Mouse (Mus musculus) intestine, embryonic 14.5 days (tissue): ENCODE data around the gene Ccdc43. TPM values are rescaled to one million over a fixed set of nuclear protein-coding genes. Genes with fewer than 3 reads are reported as not detected.
A peak's percentile ranks its signal among the peaks of the same experiment; 100 is the strongest.
"Not testable (repeated sequence)": the region's sequence is repeated elsewhere in the genome, so short reads cannot be mapped to it uniquely, and the experiment has no call there.

Experiments
- ATAC-seq: fragments of 200-750 bp; cut with Nextera tagmentation; replicated peaks from 2 replicates; pipeline ENCODE4 v1.8.0; 2017; ENCODE audit warnings: low read depth, moderate number of reproducible peaks, moderate TSS enrichment, moderate library complexity; ENCODE audit not compliant: low FRiP score, low TSS enrichment
- DNase-seq: peaks from one replicate; pipeline ENCODE4 v3.0.0-alpha.2; 2018; ENCODE audit warnings: low spot score
- H3K27ac ChIP-seq: fragments of 300-500 bp; sonication (generic); 2 replicates; pipeline ENCODE4 v1.5.1; 2014; ENCODE audit warnings: low read depth, mild to moderate bottlenecking, control low read depth
- H3K27me3 ChIP-seq: fragments of 300-500 bp; sonication (generic); replicated peaks from 2 replicates; pipeline ENCODE4 v1.6.1; 2014; ENCODE audit warnings: low read length, control low read depth; ENCODE audit not compliant: control insufficient read depth, insufficient read depth
- H3K36me3 ChIP-seq: fragments of 300-500 bp; sonication (generic); 2 replicates; pipeline ENCODE4 v1.6.1; 2014; ENCODE audit warnings: low read length, control low read depth; ENCODE audit not compliant: control insufficient read depth, insufficient read depth
- H3K4me1 ChIP-seq: fragments of 300-500 bp; sonication (generic); replicated peaks from 2 replicates; pipeline ENCODE4 v1.6.1; 2014; ENCODE audit warnings: low read length, control low read depth, mixed read lengths; ENCODE audit not compliant: control insufficient read depth, insufficient read depth
- H3K4me2 ChIP-seq: fragments of 300-500 bp; sonication (generic); 2 replicates; pipeline ENCODE4 v1.6.1; 2014; ENCODE audit warnings: low read length
- H3K4me3 ChIP-seq: fragments of 300-500 bp; sonication (generic); 2 replicates; pipeline ENCODE4 v1.5.1; 2014; ENCODE audit warnings: low read depth, low read length, control low read depth, mixed read lengths
- H3K9ac ChIP-seq: fragments of 300-500 bp; sonication (generic); 2 replicates; pipeline ENCODE4 v1.6.1; 2014; ENCODE audit warnings: mild to moderate bottlenecking, low read length
- H3K9me3 ChIP-seq: fragments of 300-500 bp; sonication (generic); 2 replicates; pipeline ENCODE4 v1.6.1; 2016; ENCODE audit warnings: low read length, control low read depth; ENCODE audit not compliant: control insufficient read depth
- WGBS: fragments of 180-500 bp; shearing (Covaris S2); extraction: QIAGEN DNeasy Blood & Tissue Kit; methylation state at CpG from one replicate; pipeline ENCODE4 v1.1.7; 2014; 5-methylcytosine and 5-hydroxymethylcytosine counted together
- polyA plus RNA-seq: library from polyadenylated mRNA; unstranded; fragments of >200 nt; fragmentation: Nextera tagmentation; extraction: Ambion mirVana; gene quantifications from 2 replicates; pipeline ENCODE4 v1.2.1, GENCODE M21; 2014

Gene Ccdc43
- polyA plus RNA-seq, 1 experiment from 2014 or later: 43.6 TPM

- H3K27ac ChIP-seq: no peak overlapping the region
- H3K9ac ChIP-seq: no peak overlapping the region
- no peak overlapping the region for H3K4me3 ChIP-seq
- WGBS: 88% methylated on average over 6 of the region's 6 CpGs
- DNase-seq (no peak), ATAC-seq (no peak)
- H3K9me3 ChIP-seq: no peaks in the 10 kb centered on the region
- H3K36me3 ChIP-seq: no peaks in the 10 kb centered on the region
- H3K4me1 ChIP-seq: peaks cover 5% of the 10 kb centered on the region
- no peaks in the 10 kb centered on the region for H3K27me3 ChIP-seq
- no peak overlapping the region for H3K4me2 ChIP-seq
Measured at GRCm38 (mm10) chr11:102734961-102735360, 37.4 kb upstream of the Ccdc43 start.

- DNase-seq (no peak), ATAC-seq (no peak)
- H3K4me1 ChIP-seq: no peaks in the 10 kb centered on the region
- H3K4me3 ChIP-seq: no peak overlapping the region
- H3K4me2 ChIP-seq: no peak overlapping the region
- no peak overlapping the region for H3K9ac ChIP-seq
- no peak overlapping the region for H3K27ac ChIP-seq
- H3K27me3 ChIP-seq: no peaks in the 10 kb centered on the region
- WGBS: 76% methylated on average over 5 of the region's 5 CpGs
- no peaks in the 10 kb centered on the region for H3K9me3 ChIP-seq
- H3K36me3 ChIP-seq: no peaks in the 10 kb centered on the region
Measured at GRCm38 (mm10) chr11:102733146-102733545, 35.6 kb upstream of the Ccdc43 start.

GRCm38 (mm10) chr11:102731366-102731765, 33.8 kb upstream of the Ccdc43 start:
- H3K4me2 ChIP-seq: no peak overlapping the region

GRCm38 (mm10) chr11:102729835-102730234, 32.3 kb upstream of the Ccdc43 start:
- 82% methylated on average over 3 of the region's 3 CpGs for WGBS
- no peak for ATAC-seq
- H3K9ac ChIP-seq: no peak overlapping the region

More at GRCm38 (mm10) chr11:102731366-102731765, 33.8 kb upstream of the Ccdc43 start:
- Histone ChIP-seq H3K27ac (no peak overlapping the region), H3K27me3 (no peaks in the 10 kb centered on the region), H3K9me3 (no peaks in the 10 kb centered on the region), H3K36me3 (no peaks in the 10 kb centered on the region), H3K9ac (no peak overlapping the region), H3K4me1 (no peaks in the 10 kb centered on the region), H3K4me3 (no peak overlapping the region)
- ATAC-seq: no peak
- 79% methylated on average over 6 of the region's 6 CpGs for WGBS
- DNase-seq: no peak

GRCm38 (mm10) chr11:102728614-102729013, 31.0 kb upstream of the Ccdc43 start:
- H3K9ac ChIP-seq: no peak overlapping the region
- no peaks in the 10 kb centered on the region for H3K4me1 ChIP-seq
- H3K9me3 ChIP-seq: no peaks in the 10 kb centered on the region
- ATAC-seq (no peak), DNase-seq (peak; percentile 58)
- H3K36me3 ChIP-seq: no peaks in the 10 kb centered on the region
- H3K4me2 ChIP-seq: no peak overlapping the region
- 34% methylated on average over 7 of the region's 7 CpGs for WGBS
- no peak overlapping the region for H3K4me3 ChIP-seq
- H3K27me3 ChIP-seq: no peaks in the 10 kb centered on the region
- no peak overlapping the region for H3K27ac ChIP-seq

More at GRCm38 (mm10) chr11:102729835-102730234, 32.3 kb upstream of the Ccdc43 start:
- H3K4me3 ChIP-seq: no peak overlapping the region
- DNase-seq: no peak
- no peaks in the 10 kb centered on the region for H3K27me3 ChIP-seq
- no peaks in the 10 kb centered on the region for H3K9me3 ChIP-seq
- H3K36me3 ChIP-seq: no peaks in the 10 kb centered on the region
- H3K4me2 ChIP-seq: no peak overlapping the region
- H3K4me1 ChIP-seq: no peaks in the 10 kb centered on the region
- no peak overlapping the region for H3K27ac ChIP-seq

- no peak overlapping the region for H3K27ac ChIP-seq
- H3K36me3 ChIP-seq: no peaks in the 10 kb centered on the region
- no peak overlapping the region for H3K9ac ChIP-seq
- no peak for DNase-seq
- no peak overlapping the region for H3K4me3 ChIP-seq
- H3K4me2 ChIP-seq: no peak overlapping the region
- no peaks in the 10 kb centered on the region for H3K27me3 ChIP-seq
- no peaks in the 10 kb centered on the region for H3K9me3 ChIP-seq
- H3K4me1 ChIP-seq: no peaks in the 10 kb centered on the region
- 28% methylated on average over 3 of the region's 3 CpGs for WGBS
- no peak for ATAC-seq
Measured at GRCm38 (mm10) chr11:102725574-102725973, 28.0 kb upstream of the Ccdc43 start.

GRCm38 (mm10) chr11:102716135-102716534, 18.6 kb upstream of the Ccdc43 start:
- Histone ChIP-seq H3K9me3 (no peaks in the 10 kb centered on the region), H3K27ac (no peak overlapping the region), H3K27me3 (no peaks in the 10 kb centered on the region), H3K36me3 (no peaks in the 10 kb centered on the region), H3K4me3 (no peak overlapping the region), H3K4me2 (no peak overlapping the region), H3K4me1 (no peaks in the 10 kb centered on the region), H3K9ac (no peak overlapping the region)
- no peak for ATAC-seq
- 78% methylated on average over 7 of the region's 7 CpGs for WGBS
- no peak for DNase-seq

- H3K4me1 ChIP-seq, H3K9me3 ChIP-seq, H3K36me3 ChIP-seq, H3K27me3 ChIP-seq, ATAC-seq, H3K4me2 ChIP-seq, H3K4me3 ChIP-seq, H3K9ac ChIP-seq, H3K27ac ChIP-seq, DNase-seq: not testable (repeated sequence)
- 79% methylated on average over 2 of the region's 2 CpGs for WGBS
Measured at GRCm38 (mm10) chr11:102714578-102714977, 17.0 kb upstream of the Ccdc43 start.

- H3K4me1 ChIP-seq: no peaks in the 10 kb centered on the region
- H3K9me3 ChIP-seq: no peaks in the 10 kb centered on the region
- no peak overlapping the region for H3K27ac ChIP-seq
- H3K27me3 ChIP-seq: no peaks in the 10 kb centered on the region
- DNase-seq (no peak), ATAC-seq (no peak)
- no peak overlapping the region for H3K4me3 ChIP-seq
- no peak overlapping the region for H3K9ac ChIP-seq
- 91% methylated on average over 4 of the region's 4 CpGs for WGBS
- no peaks in the 10 kb centered on the region for H3K36me3 ChIP-seq
- H3K4me2 ChIP-seq: no peak overlapping the region
Measured at GRCm38 (mm10) chr11:102712411-102712810, 14.8 kb upstream of the Ccdc43 start.
